Mouse (Mus musculus) stomach, embryonic 14.5 days (tissue): ENCODE measurements around the gene Tceal7. TPM values are rescaled to one million over a fixed set of nuclear protein-coding genes. Genes with fewer than 3 reads are reported as not detected.

Experiments used
- ATAC-seq: fragments of 200-750 bp; cut with Nextera tagmentation; 2 replicates; pipeline ENCODE4 v1.8.0; 2017; ENCODE audit warnings: low read depth, moderate TSS enrichment; ENCODE audit not compliant: insufficient number of reproducible peaks, insufficient read depth, low FRiP score
- H3K27ac ChIP-seq: fragments of 300-500 bp; sonication (generic); 2 replicates; pipeline ENCODE4 v1.5.1; 2014; ENCODE audit warnings: mild to moderate bottlenecking, low read length, moderate library complexity, mixed read lengths
- H3K27me3 ChIP-seq: fragments of 300-500 bp; sonication (generic); 2 replicates; pipeline ENCODE4 v1.6.1; 2014; ENCODE audit warnings: low read length, control low read depth, mixed read lengths; ENCODE audit not compliant: control insufficient read depth, insufficient read depth
- H3K36me3 ChIP-seq: fragments of 300-500 bp; sonication (generic); 2 replicates; pipeline ENCODE4 v1.6.1; 2014; ENCODE audit warnings: mild to moderate bottlenecking, control low read depth, low read length, moderate library complexity, mixed read lengths; ENCODE audit not compliant: control insufficient read depth, insufficient read depth
- H3K4me1 ChIP-seq: fragments of 300-500 bp; sonication (generic); 2 replicates; pipeline ENCODE4 v1.6.1; 2014; ENCODE audit warnings: low read length, control low read depth, mixed read lengths; ENCODE audit not compliant: control insufficient read depth, insufficient read depth
- H3K4me2 ChIP-seq: fragments of 300-500 bp; sonication (generic); replicated peaks from 2 replicates; pipeline ENCODE4 v1.6.1; 2014; ENCODE audit warnings: low read depth, low read length, control low read depth
- H3K4me3 ChIP-seq: fragments of 300-500 bp; sonication (generic); 2 replicates; pipeline ENCODE4 v1.5.1; 2014; ENCODE audit warnings: low read depth, low read length, control low read depth
- H3K9ac ChIP-seq: fragments of 300-500 bp; sonication (generic); replicated peaks from 2 replicates; pipeline ENCODE4 v1.6.1; 2014; ENCODE audit warnings: low read depth, mild to moderate bottlenecking, control low read depth, low read length, moderate library complexity, mixed read lengths
- H3K9me3 ChIP-seq: fragments of 300-500 bp; sonication (generic); 2 replicates; pipeline ENCODE4 v1.6.1; 2016; ENCODE audit warnings: low read depth, low read length, control low read depth; ENCODE audit not compliant: control insufficient read depth
- WGBS: fragments of 180-500 bp; shearing (Covaris S2); extraction: QIAGEN DNeasy Blood & Tissue Kit; methylation state at CpG from one replicate; pipeline ENCODE4 v1.1.7; 2014; 5-methylcytosine and 5-hydroxymethylcytosine counted together
- polyA plus RNA-seq: library from polyadenylated mRNA; unstranded; fragments of >200 nt; fragmentation: Nextera tagmentation; extraction: Ambion mirVana; gene quantifications from 2 replicates; pipeline ENCODE4 v1.2.1, GENCODE M21; 2014

The Tceal7 gene
- polyA plus RNA-seq, 1 experiment from 2014 or later: 0.61 TPM

DNA sequence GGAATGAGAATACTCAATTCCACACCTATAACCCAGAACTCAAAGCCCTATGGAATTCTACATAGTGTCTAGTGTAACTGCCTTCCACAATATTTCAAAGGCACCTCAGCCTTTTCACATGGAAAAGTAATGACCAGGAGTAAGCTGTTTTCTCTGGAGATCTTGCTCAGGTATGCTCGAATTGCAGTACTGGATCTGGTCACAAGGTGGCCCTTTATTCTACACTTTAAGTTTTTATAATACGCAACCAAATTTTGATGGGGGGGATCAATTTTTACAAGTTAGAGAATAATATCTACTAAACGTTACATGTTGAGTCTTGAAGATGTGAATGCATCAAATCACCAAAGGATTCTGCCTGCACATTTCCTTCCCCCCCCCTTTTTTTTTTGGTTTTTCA, 23.5 kb downstream of the Tceal7 start:
- Histone ChIP-seq H3K4me3 (no peak overlapping the region), H3K9ac (no peak overlapping the region), H3K36me3 (no peaks in the 10 kb centered on the region), H3K27ac (no peak overlapping the region), H3K4me2 (no peak overlapping the region), H3K9me3 (no peaks in the 10 kb centered on the region), H3K4me1 (no peaks in the 10 kb centered on the region), H3K27me3 (no peaks in the 10 kb centered on the region)
- WGBS: 56% methylated on average over 3 of the region's 3 CpGs
- no peak for ATAC-seq

DNA sequence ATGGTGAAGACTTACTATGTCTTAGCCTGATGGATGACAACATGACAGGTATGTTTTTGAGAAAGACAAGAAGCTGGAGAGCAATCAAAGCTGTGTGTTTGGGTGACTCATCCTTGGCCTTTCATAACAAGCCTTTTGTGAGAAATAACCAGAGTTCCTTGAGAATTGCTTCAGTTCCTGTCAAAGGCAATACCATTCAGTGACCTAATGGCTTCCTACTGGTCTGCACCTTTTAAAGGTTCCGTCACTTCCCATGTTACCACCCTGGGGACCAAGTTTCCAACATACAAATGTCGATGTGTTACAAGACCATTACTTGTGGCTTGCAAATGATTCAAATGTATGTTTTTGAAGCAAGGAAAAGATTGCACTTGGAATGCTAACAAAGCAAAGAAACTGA, 28.6 kb downstream of the Tceal7 start:
- Histone ChIP-seq H3K36me3 (no peaks in the 10 kb centered on the region; the same call in 1 of the 2 replicates), H3K27me3 (no peaks in the 10 kb centered on the region), H3K27ac (no peak overlapping the region), H3K4me3 (no peak overlapping the region), H3K4me1 (no peaks in the 10 kb centered on the region), H3K9me3 (no peaks in the 10 kb centered on the region), H3K4me2 (no peak overlapping the region), H3K9ac (no peak overlapping the region)
- 80% methylated on average over 2 of the region's 2 CpGs for WGBS
- ATAC-seq: no peak

DNA sequence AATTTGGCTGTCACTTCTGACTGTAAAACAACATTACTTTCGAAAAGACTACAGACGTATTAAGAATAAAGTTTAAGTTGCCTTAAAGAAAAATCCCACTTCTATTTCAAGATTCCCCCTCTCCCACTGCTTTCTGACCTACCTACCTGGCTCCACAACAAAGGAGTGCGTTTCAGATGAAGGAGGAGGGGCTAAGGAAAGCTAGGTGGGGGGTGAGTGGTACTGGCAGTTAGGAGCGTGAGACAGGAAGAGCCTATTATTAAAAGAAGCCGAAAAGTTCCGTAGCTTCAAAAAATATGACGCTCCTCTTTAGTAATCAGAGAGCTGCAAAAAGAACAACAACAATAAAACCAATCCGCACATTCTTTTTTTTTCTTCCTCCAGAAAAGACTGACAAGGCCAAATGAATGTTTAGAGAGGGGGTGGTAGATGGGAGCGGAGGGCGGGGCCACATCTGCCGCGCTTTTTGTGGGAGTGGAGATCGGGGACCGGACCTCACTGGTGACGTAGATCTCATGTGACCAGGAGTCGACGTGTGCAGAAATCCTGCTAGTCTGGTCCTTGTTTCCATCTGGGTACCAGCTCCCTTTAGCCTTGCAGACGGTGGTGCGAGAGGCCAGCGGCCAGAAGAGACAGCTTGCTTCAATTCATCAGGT, 30.1 kb downstream of the Tceal7 start, which contains the start of gene Tceal9:
TSS of gene Tceal9 (plus strand) at position 506 of the 656 bp plus-strand sequence.
- Histone ChIP-seq H3K4me2 (peak within 1 kb of the TSS; percentile 37), H3K36me3 (no peaks in the 10 kb centered on the region; the same call in 1 of the 2 replicates), H3K27me3 (no peaks in the 10 kb centered on the region), H3K4me3 (peak within 1 kb of the TSS; percentile 47), H3K9ac (peak within 1 kb of the TSS; percentile 64), H3K27ac (peak within 1 kb of the TSS; percentile 69), H3K9me3 (no peaks in the 10 kb centered on the region), H3K4me1 (no peaks in the 10 kb centered on the region)
- ATAC-seq: peak; percentile 93
- 23% methylated on average over 20 of the region's 20 CpGs for WGBS

DNA sequence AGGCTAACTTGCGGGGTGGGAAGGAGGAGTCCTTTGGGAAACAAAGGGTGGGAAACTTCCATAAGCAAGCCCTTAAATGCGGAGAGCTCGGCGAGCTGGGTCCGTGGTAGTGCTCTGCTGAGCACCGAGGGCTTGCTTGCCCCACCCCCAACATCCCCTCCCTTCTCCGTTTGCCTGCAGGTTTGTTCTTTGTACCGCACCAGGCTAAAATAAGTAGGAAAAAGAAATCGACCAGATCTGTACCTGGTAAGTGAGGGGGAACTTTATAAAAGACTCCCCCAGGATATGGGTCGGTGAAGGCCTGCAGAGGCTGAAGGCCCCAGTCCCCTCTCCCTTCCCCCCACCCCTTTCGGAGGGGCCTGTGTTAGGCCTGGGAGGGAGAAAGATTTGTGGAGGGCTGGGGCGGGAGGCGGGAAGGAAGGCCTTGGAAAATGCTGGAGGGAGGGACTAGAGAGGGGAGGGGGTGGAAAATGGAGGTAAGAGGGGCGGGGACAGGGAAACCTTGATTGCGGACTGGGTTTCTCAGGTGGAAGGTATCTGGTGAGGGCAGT, 31.0 kb downstream of the Tceal7 start:
- WGBS: 17% methylated on average over 15 of the region's 15 CpGs
- H3K4me1 ChIP-seq: no peaks in the 10 kb centered on the region
- H3K4me2 ChIP-seq: peak overlapping the region; percentile 37
- peak overlapping the region; percentile 64 for H3K9ac ChIP-seq
- H3K36me3 ChIP-seq: no peaks in the 10 kb centered on the region; the same call in 1 of the 2 replicates
- H3K27me3 ChIP-seq: no peaks in the 10 kb centered on the region
- H3K9me3 ChIP-seq: no peaks in the 10 kb centered on the region
- ATAC-seq: peak; percentile 78
- peak overlapping the region; percentile 69 for H3K27ac ChIP-seq
- H3K4me3 ChIP-seq: peak overlapping the region; percentile 47

DNA sequence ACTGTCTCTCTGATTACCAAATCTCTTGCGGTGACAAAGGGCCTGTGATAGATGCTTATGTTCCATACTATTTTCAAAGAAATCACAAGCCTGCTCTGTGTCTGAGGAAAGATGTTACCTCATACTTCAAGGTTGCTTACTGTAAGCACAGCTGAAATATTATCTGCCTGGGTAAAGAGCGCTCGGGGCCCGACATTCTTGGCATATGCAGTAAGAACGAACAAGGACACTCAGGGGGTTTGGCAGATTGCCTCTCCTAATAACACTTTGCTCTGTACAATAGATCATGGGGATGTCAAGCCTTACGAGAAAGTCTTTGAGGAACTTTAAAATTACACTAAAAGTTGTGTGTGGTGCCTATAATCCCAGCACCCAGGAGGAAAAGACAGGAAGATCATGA, 34.2 kb downstream of the Tceal7 start:
- WGBS: 42% methylated on average over 6 of the region's 6 CpGs
- Histone ChIP-seq H3K4me2 (no peak overlapping the region), H3K36me3 (no peaks in the 10 kb centered on the region; the same call in 1 of the 2 replicates), H3K4me3 (no peak overlapping the region), H3K9ac (no peak overlapping the region), H3K4me1 (no peaks in the 10 kb centered on the region), H3K9me3 (no peaks in the 10 kb centered on the region), H3K27me3 (no peaks in the 10 kb centered on the region), H3K27ac (no peak overlapping the region)
- no peak for ATAC-seq

DNA sequence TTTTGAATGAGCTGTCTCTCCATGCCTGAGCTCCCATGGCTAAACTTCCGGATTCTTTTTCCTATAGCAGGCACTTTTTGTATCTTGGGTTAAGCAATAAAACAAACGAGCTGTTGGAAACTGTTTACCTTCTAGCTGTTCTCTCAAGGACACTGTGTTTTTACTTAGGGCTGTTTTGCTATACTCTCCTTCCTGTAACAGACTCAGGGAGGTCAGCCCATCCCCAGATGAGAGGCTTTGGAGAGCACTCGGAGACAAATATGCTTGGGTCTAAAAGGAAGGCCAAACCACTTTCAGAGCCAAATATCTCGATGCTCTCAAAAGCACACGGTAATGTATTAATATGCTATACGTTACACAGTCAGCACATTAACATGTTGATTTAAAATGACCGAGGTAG, 35.1 kb downstream of the Tceal7 start:
- no peaks in the 10 kb centered on the region; the same call in 1 of the 2 replicates for H3K36me3 ChIP-seq
- no peak overlapping the region for H3K4me3 ChIP-seq
- no peaks in the 10 kb centered on the region for H3K4me1 ChIP-seq
- H3K9ac ChIP-seq: no peak overlapping the region
- H3K4me2 ChIP-seq: no peak overlapping the region
- no peak for ATAC-seq
- no peaks in the 10 kb centered on the region for H3K9me3 ChIP-seq
- 48% methylated on average over 7 of the region's 7 CpGs for WGBS
- no peaks in the 10 kb centered on the region for H3K27me3 ChIP-seq
- no peak overlapping the region for H3K27ac ChIP-seq

DNA sequence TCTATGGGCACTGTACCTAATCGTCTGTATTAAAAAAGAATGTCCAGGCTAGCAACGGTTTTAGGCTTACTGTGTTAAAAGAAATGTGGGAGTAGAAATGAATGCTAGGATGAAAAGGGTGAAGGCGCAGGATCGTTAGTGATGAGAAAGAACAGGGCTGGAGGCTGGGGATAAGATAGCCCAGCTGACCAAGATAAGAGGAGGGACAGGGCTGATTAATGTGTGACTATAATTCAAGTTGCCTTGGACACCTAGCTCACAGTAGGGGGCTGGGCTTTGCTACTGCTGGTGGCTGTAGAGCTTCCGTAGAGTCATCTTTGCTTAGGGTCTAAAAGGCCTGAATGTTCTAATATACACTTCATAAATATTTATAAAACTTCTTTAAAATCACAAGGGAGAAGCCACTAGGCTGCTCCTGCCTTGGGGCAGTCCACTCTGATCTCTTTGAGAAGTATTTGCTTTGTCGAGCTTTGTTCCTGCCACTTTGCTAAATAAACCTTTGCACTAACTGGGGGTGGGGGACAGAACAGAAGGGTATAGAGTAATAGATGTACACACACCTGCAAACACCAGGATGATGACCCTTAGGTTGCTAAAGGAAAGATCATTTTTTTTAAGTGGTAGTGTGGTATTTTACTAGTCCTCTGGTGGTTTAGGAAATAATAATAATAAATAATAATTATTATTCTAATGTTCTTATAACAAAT, 37.6 kb downstream of the Tceal7 start:
- no peak overlapping the region for H3K27ac ChIP-seq
- H3K36me3 ChIP-seq: no peaks in the 10 kb centered on the region; the same call in 1 of the 2 replicates
- no peak for ATAC-seq
- H3K4me1 ChIP-seq: no peaks in the 10 kb centered on the region
- H3K9me3 ChIP-seq: no peaks in the 10 kb centered on the region
- H3K4me2 ChIP-seq: no peak overlapping the region
- H3K27me3 ChIP-seq: no peaks in the 10 kb centered on the region
- no peak overlapping the region for H3K4me3 ChIP-seq
- 36% methylated on average over 6 of the region's 6 CpGs for WGBS
- no peak overlapping the region for H3K9ac ChIP-seq

DNA sequence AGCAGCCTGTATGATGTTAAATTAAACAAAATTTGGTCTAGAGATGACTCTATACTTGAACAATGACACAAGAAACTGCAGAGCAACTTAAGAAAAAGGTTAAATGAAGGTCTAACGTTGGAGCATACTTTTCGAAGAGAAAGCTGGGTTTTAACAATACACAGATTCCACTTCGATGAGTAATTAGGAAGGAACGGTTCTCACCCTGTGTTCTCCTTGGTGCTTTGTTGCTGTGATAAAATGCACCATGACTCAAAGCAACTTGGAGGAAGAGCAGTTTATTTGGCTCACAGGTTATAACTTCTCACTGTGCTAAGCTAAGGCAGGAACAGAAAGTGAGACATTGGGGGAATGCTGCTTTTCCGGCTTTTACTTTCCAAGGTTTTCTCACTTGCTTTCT, 53.1 kb downstream of the Tceal7 start:
- ATAC-seq: no peak
- Histone ChIP-seq H3K4me2 (no peak overlapping the region), H3K4me1 (0 out of 2 replicates have a peak, but pooled peaks cover 2% of the 10 kb centered on the region), H3K4me3 (no peak overlapping the region), H3K36me3 (no peaks in the 10 kb centered on the region; the same call in 1 of the 2 replicates), H3K9me3 (no peaks in the 10 kb centered on the region), H3K9ac (no peak overlapping the region), H3K27ac (no peak overlapping the region), H3K27me3 (no peaks in the 10 kb centered on the region)
- 53% methylated on average over 5 of the region's 5 CpGs for WGBS
